Mouse (Mus musculus): ENCODE measurements around the gene Adgrd1. TPM values are rescaled to one million over a fixed set of nuclear protein-coding genes. Genes with fewer than 3 reads are reported as not detected.

Gene Adgrd1
- polyA plus RNA-seq, 1 experiment from 2014 or later: 1.6 TPM

GRCm38 (mm10) chr5:129186260-129186659 is 89.7 kb downstream of the Adgrd1 start:
- ATAC-seq (ENCODE audit: insufficient number of reproducible peaks, insufficient read depth, low FRiP score, low read depth): no peak
- no peak overlapping the region for H3K9ac ChIP-seq (ENCODE audit: low read length)
- 5% methylated on average over 2 of the region's 2 CpGs for WGBS
- no peaks in the 10 kb centered on the region for H3K36me3 ChIP-seq (ENCODE audit: control insufficient read depth, insufficient read depth, low read length)
- no peak overlapping the region for H3K4me3 ChIP-seq (ENCODE audit: control insufficient read depth in 1 of 2, insufficient read depth in 1 of 2, low read depth in 1 of 2, low read length in 2 of 2)
- no peaks in the 10 kb centered on the region for H3K9me3 ChIP-seq (ENCODE audit: control insufficient read depth, low read length)
- no peak overlapping the region for H3K4me2 ChIP-seq (ENCODE audit: low read length)
- H3K27ac ChIP-seq (replicated peaks in 1 of 2; ENCODE audit: control insufficient read depth in 1 of 2, insufficient read depth in 1 of 2, low read depth in 2 of 2, low read length in 2 of 2): no peak overlapping the region
- no peaks in the 10 kb centered on the region for H3K27me3 ChIP-seq (ENCODE audit: control insufficient read depth, insufficient read depth, low read length)
- no peaks in the 10 kb centered on the region; a peak in 2 of 4 replicates for H3K4me1 ChIP-seq (ENCODE audit: control insufficient read depth in 2 of 2, insufficient read depth in 2 of 2, low read length in 2 of 2)

DNA sequence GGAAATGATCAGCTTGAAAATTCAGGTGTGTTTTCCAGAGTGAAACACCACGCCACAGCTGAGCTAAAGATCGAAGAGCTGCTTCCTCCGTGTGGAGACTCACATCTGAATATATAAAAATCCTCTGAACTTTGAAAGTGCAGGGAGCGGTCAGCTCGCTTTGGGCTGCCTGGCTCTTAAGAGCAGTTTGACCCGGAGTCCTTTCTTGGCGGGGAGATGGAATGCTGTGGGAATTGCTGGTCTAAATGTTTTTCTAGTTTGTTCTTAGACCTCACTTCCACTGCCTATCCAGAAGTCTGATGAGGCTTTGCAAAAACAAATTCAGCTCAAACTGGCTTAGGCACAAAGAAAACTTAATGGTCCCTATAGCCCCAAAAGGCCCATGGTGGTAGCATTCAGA is 90.4 kb downstream of the Adgrd1 start:
- H3K36me3 ChIP-seq (ENCODE audit: control insufficient read depth, insufficient read depth, low read length): no peaks in the 10 kb centered on the region
- no peak overlapping the region for H3K4me3 ChIP-seq (ENCODE audit: control insufficient read depth in 1 of 2, insufficient read depth in 1 of 2, low read depth in 1 of 2, low read length in 2 of 2)
- no peak overlapping the region for H3K9ac ChIP-seq (ENCODE audit: low read length)
- H3K27me3 ChIP-seq (ENCODE audit: control insufficient read depth, insufficient read depth, low read length): no peaks in the 10 kb centered on the region
- 75% methylated on average over 7 of the region's 7 CpGs for WGBS
- no peak overlapping the region for H3K27ac ChIP-seq (replicated peaks in 1 of 2; ENCODE audit: control insufficient read depth in 1 of 2, insufficient read depth in 1 of 2, low read depth in 2 of 2, low read length in 2 of 2)
- H3K4me2 ChIP-seq (ENCODE audit: low read length): no peak overlapping the region
- no peaks in the 10 kb centered on the region for H3K9me3 ChIP-seq (ENCODE audit: control insufficient read depth, low read length)
- no peak for ATAC-seq (ENCODE audit: insufficient number of reproducible peaks, insufficient read depth, low FRiP score, low read depth)
- H3K4me1 ChIP-seq (ENCODE audit: control insufficient read depth in 2 of 2, insufficient read depth in 2 of 2, low read length in 2 of 2): no peaks in the 10 kb centered on the region

- no peaks in the 10 kb centered on the region for H3K4me1 ChIP-seq (ENCODE audit: control insufficient read depth in 2 of 2, insufficient read depth in 2 of 2, low read length in 2 of 2)
- H3K36me3 ChIP-seq (ENCODE audit: control insufficient read depth, insufficient read depth, low read length): no peaks in the 10 kb centered on the region
- H3K4me3 ChIP-seq (ENCODE audit: control insufficient read depth in 1 of 2, insufficient read depth in 1 of 2, low read depth in 1 of 2, low read length in 2 of 2): no peak overlapping the region
- no peak for ATAC-seq (ENCODE audit: insufficient number of reproducible peaks, insufficient read depth, low FRiP score, low read depth)
- H3K9me3 ChIP-seq (ENCODE audit: control insufficient read depth, low read length): no peaks in the 10 kb centered on the region
- H3K27me3 ChIP-seq (ENCODE audit: control insufficient read depth, insufficient read depth, low read length): no peaks in the 10 kb centered on the region
- WGBS: 85% methylated on average over 6 of the region's 6 CpGs
- H3K4me2 ChIP-seq (ENCODE audit: low read length): no peak overlapping the region
- no peak overlapping the region for H3K9ac ChIP-seq (ENCODE audit: low read length)
- H3K27ac ChIP-seq (replicated peaks in 1 of 2; ENCODE audit: control insufficient read depth in 1 of 2, insufficient read depth in 1 of 2, low read depth in 2 of 2, low read length in 2 of 2): no peak overlapping the region
These were observed 92.5 kb downstream of the Adgrd1 start for GRCm38 (mm10) chr5:129189071-129189470.

GRCm38 (mm10) chr5:129190077-129190476 is 93.5 kb downstream of the Adgrd1 start:
- Histone ChIP-seq H3K4me2 (ENCODE audit: low read length) (no peak overlapping the region), H3K27me3 (ENCODE audit: control insufficient read depth, insufficient read depth, low read length) (no peaks in the 10 kb centered on the region), H3K36me3 (ENCODE audit: control insufficient read depth, insufficient read depth, low read length) (no peaks in the 10 kb centered on the region), H3K4me1 (ENCODE audit: control insufficient read depth in 2 of 2, insufficient read depth in 2 of 2, low read length in 2 of 2) (no peaks in the 10 kb centered on the region), H3K9me3 (ENCODE audit: control insufficient read depth, low read length) (no peaks in the 10 kb centered on the region), H3K27ac (replicated peaks in 1 of 2; ENCODE audit: control insufficient read depth in 1 of 2, insufficient read depth in 1 of 2, low read depth in 2 of 2, low read length in 2 of 2) (no peak overlapping the region), H3K4me3 (ENCODE audit: control insufficient read depth in 1 of 2, insufficient read depth in 1 of 2, low read depth in 1 of 2, low read length in 2 of 2) (no peak overlapping the region), H3K9ac (ENCODE audit: low read length) (no peak overlapping the region)
- WGBS: 62% methylated on average over 7 of the region's 7 CpGs
- no peak; the same call in 1 of the 2 replicates for ATAC-seq (ENCODE audit: insufficient number of reproducible peaks, insufficient read depth, low FRiP score, low read depth)

DNA sequence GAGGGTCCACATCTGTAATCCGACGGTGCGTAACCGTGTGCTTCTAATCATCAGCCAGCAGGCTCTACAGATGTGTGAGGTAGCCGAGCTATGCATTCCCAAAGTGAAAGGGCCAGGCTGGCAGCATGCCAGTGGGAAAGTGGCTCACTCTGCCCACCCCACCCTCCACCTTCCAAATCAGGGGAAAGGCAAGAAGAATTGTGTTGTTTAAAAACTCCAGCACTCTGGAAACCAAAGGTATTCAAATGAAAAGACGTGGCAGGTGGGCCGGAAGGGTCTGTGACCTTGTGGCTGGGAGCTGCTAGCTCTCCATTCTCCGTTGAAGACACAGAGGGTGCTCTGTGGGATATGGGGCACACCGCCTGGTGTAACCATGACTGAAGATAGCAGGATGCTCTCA is 100.0 kb downstream of the Adgrd1 start:
- Histone ChIP-seq H3K9ac (ENCODE audit: low read length) (no peak overlapping the region), H3K4me1 (ENCODE audit: control insufficient read depth in 2 of 2, insufficient read depth in 2 of 2, low read length in 2 of 2) (peaks cover 11 to 12% of the 10 kb centered on the region in 2 experiments), H3K36me3 (ENCODE audit: control insufficient read depth, insufficient read depth, low read length) (no peaks in the 10 kb centered on the region), H3K4me2 (ENCODE audit: low read length) (no peak overlapping the region), H3K27me3 (ENCODE audit: control insufficient read depth, insufficient read depth, low read length) (no peaks in the 10 kb centered on the region), H3K9me3 (ENCODE audit: control insufficient read depth, low read length) (no peaks in the 10 kb centered on the region), H3K27ac (replicated peaks in 1 of 2; ENCODE audit: control insufficient read depth in 1 of 2, insufficient read depth in 1 of 2, low read depth in 2 of 2, low read length in 2 of 2) (no peak overlapping the region), H3K4me3 (ENCODE audit: control insufficient read depth in 1 of 2, insufficient read depth in 1 of 2, low read depth in 1 of 2, low read length in 2 of 2) (no peak overlapping the region)
- ATAC-seq (ENCODE audit: insufficient number of reproducible peaks, insufficient read depth, low FRiP score, low read depth): no peak
- WGBS: 39% methylated on average over 9 of the region's 9 CpGs

- no peak overlapping the region for H3K4me3 ChIP-seq (ENCODE audit: control insufficient read depth in 1 of 2, insufficient read depth in 1 of 2, low read depth in 1 of 2, low read length in 2 of 2)
- no peak overlapping the region for H3K4me2 ChIP-seq (ENCODE audit: low read length)
- no peaks in the 10 kb centered on the region for H3K9me3 ChIP-seq (ENCODE audit: control insufficient read depth, low read length)
- H3K27me3 ChIP-seq (ENCODE audit: control insufficient read depth, insufficient read depth, low read length): no peaks in the 10 kb centered on the region
- H3K4me1 ChIP-seq (ENCODE audit: control insufficient read depth in 2 of 2, insufficient read depth in 2 of 2, low read length in 2 of 2): peaks cover 11 to 12% of the 10 kb centered on the region in 2 experiments
- no peak for ATAC-seq (ENCODE audit: insufficient number of reproducible peaks, insufficient read depth, low FRiP score, low read depth)
- 76% methylated on average over 9 of the region's 9 CpGs for WGBS
- no peak overlapping the region for H3K9ac ChIP-seq (ENCODE audit: low read length)
- no peak overlapping the region for H3K27ac ChIP-seq (replicated peaks in 1 of 2; ENCODE audit: control insufficient read depth in 1 of 2, insufficient read depth in 1 of 2, low read depth in 2 of 2, low read length in 2 of 2)
- H3K36me3 ChIP-seq (ENCODE audit: control insufficient read depth, insufficient read depth, low read length): no peaks in the 10 kb centered on the region
These were observed 100.5 kb downstream of the Adgrd1 start for GRCm38 (mm10) chr5:129196971-129197519.

DNA sequence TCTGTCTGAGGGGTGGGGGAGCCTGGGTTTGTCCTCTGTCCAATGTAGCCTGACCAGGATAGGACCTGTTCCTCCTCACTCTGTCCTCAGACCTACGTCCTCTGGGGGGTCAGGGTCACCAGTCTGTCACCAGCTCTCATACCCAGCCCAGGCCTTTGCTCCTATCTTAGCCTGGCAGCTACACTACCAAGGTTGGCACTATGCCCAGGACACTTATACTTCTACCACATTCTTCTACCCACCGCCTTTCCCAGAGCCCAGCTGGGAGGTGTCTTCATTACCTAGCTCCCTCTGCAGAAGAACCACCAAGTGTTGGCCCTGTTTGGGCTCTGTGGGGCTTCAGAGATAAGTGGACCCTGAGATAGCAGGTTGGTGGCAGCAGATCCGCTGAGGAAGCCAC is 103.6 kb downstream of the Adgrd1 start:
- H3K27ac ChIP-seq (replicated peaks in 1 of 2; ENCODE audit: control insufficient read depth in 1 of 2, insufficient read depth in 1 of 2, low read depth in 2 of 2, low read length in 2 of 2): peak overlapping the region; percentile 14 to 30; a peak in 1 of 4 replicates
- no peak overlapping the region for H3K4me2 ChIP-seq (ENCODE audit: low read length)
- H3K4me1 ChIP-seq (ENCODE audit: control insufficient read depth in 2 of 2, insufficient read depth in 2 of 2, low read length in 2 of 2): peaks cover 11 to 12% of the 10 kb centered on the region in 2 experiments
- 31% methylated on average over 3 of the region's 3 CpGs for WGBS
- no peaks in the 10 kb centered on the region for H3K27me3 ChIP-seq (ENCODE audit: control insufficient read depth, insufficient read depth, low read length)
- H3K36me3 ChIP-seq (ENCODE audit: control insufficient read depth, insufficient read depth, low read length): no peaks in the 10 kb centered on the region
- no peak overlapping the region for H3K4me3 ChIP-seq (ENCODE audit: control insufficient read depth in 1 of 2, insufficient read depth in 1 of 2, low read depth in 1 of 2, low read length in 2 of 2)
- ATAC-seq (ENCODE audit: insufficient number of reproducible peaks, insufficient read depth, low FRiP score, low read depth): peak; percentile 84
- no peak overlapping the region for H3K9ac ChIP-seq (ENCODE audit: low read length)
- H3K9me3 ChIP-seq (ENCODE audit: control insufficient read depth, low read length): no peaks in the 10 kb centered on the region

GRCm38 (mm10) chr5:129208279-129208678 is 111.7 kb downstream of the Adgrd1 start:
- H3K27me3 ChIP-seq (ENCODE audit: control insufficient read depth, insufficient read depth, low read length): no peaks in the 10 kb centered on the region
- no peak overlapping the region for H3K27ac ChIP-seq (replicated peaks in 1 of 2; ENCODE audit: control insufficient read depth in 1 of 2, insufficient read depth in 1 of 2, low read depth in 2 of 2, low read length in 2 of 2)
- H3K9ac ChIP-seq (ENCODE audit: low read length): no peak overlapping the region
- no peak for ATAC-seq (ENCODE audit: insufficient number of reproducible peaks, insufficient read depth, low FRiP score, low read depth)
- H3K4me1 ChIP-seq (ENCODE audit: control insufficient read depth in 2 of 2, insufficient read depth in 2 of 2, low read length in 2 of 2): no peaks in the 10 kb centered on the region
- no peaks in the 10 kb centered on the region for H3K36me3 ChIP-seq (ENCODE audit: control insufficient read depth, insufficient read depth, low read length)
- H3K4me2 ChIP-seq (ENCODE audit: low read length): no peak overlapping the region
- H3K4me3 ChIP-seq (ENCODE audit: control insufficient read depth in 1 of 2, insufficient read depth in 1 of 2, low read depth in 1 of 2, low read length in 2 of 2): no peak overlapping the region
- no peaks in the 10 kb centered on the region for H3K9me3 ChIP-seq (ENCODE audit: control insufficient read depth, low read length)
